Mouse (Mus musculus): ENCODE results near the gene Romo1. TPM values are rescaled to one million over a fixed set of nuclear protein-coding genes. Genes with fewer than 3 reads are reported as not detected.
"Not testable (repeated sequence)": the region's sequence is repeated elsewhere in the genome, so short reads cannot be mapped to it uniquely, and the experiment has no call there.

The Romo1 gene
- 100 to 1,000 TPM; 156 to 162 TPM for total RNA-seq (2021)
- long read RNA-seq, experiment 1, transcript Romo1-202 (2 exons, 550 nt), result minor isoform, 7 of 49 reads
- long read RNA-seq, experiment 1, transcript Romo1-201 (3 exons, 569 nt), result major isoform, 36 of 49 reads
- long read RNA-seq, experiment 1, partial matches to known transcripts, result 0 of 49 reads
- long read RNA-seq, experiment 1, other reads (novel, unspliced or antisense), result 5 of 49 reads
- long read RNA-seq, experiment 2, transcript Romo1-202 (2 exons, 550 nt), result minor isoform, 11 of 57 reads
- long read RNA-seq, experiment 2, transcript Romo1-201 (3 exons, 569 nt), result major isoform, 36 of 57 reads
- long read RNA-seq, experiment 2, partial matches to known transcripts, result 0 of 57 reads
- long read RNA-seq, experiment 2, other reads (novel, unspliced or antisense), result 8 of 57 reads

GRCm38 (mm10) chr2:156143953-156144724, at the start of gene Romo1, which contains the start of gene Nfs1:
Gene Romo1, plus strand, starts transcription at chr2:156144039.
Gene Nfs1, minus strand, starts transcription at chr2:156144186.
- DNase-seq (ENCODE audit: low spot score in 2 of 2), result peak; percentile 94 to 95

GRCm38 (mm10) chr2:156110627-156111357, 33.0 kb upstream of the Romo1 start:
- DNase-seq (ENCODE audit: low spot score in 2 of 2), result peak in 1 of 2 experiments; percentile 9

GRCm38 (mm10) chr2:156111358-156112079, 32.3 kb upstream of the Romo1 start, which contains the start of the genes Cpne1 and Rbm12:
Gene Cpne1, minus strand, starts transcription at chr2:156111965.
Gene Rbm12, minus strand, starts transcription at chr2:156111978.
- peak; percentile 92 for DNase-seq (ENCODE audit: low spot score in 2 of 2)

- DNase-seq (ENCODE audit: low spot score in 2 of 2), result not testable (repeated sequence)
Measured at GRCm38 (mm10) chr2:156112080-156112423, 31.8 kb upstream of the Romo1 start.

- no peak for DNase-seq (ENCODE audit: low spot score in 2 of 2)
Measured at GRCm38 (mm10) chr2:156119566-156119965, 24.3 kb upstream of the Romo1 start.

GRCm38 (mm10) chr2:156123731-156124130, 20.1 kb upstream of the Romo1 start:
- DNase-seq (ENCODE audit: low spot score in 2 of 2), result no peak

- no peak for DNase-seq (ENCODE audit: low spot score in 2 of 2)
Measured at GRCm38 (mm10) chr2:156126992-156127391, 16.8 kb upstream of the Romo1 start, which contains the start of gene Gm28036. Gene Gm28036, minus strand, starts transcription at chr2:156127092.

GRCm38 (mm10) chr2:156134161-156134560, 9.7 kb upstream of the Romo1 start:
- DNase-seq (ENCODE audit: low spot score in 2 of 2), result no peak

GRCm38 (mm10) chr2:156135695-156136094, 8.1 kb upstream of the Romo1 start:
- DNase-seq (ENCODE audit: low spot score in 2 of 2), result no peak

GRCm38 (mm10) chr2:156142820-156143219, 1.0 kb upstream of the Romo1 start:
- DNase-seq (ENCODE audit: low spot score in 2 of 2), result no peak

- DNase-seq (ENCODE audit: low spot score in 2 of 2), result peak in 1 of 2 experiments; percentile 8
Measured at GRCm38 (mm10) chr2:156143367-156143766, 472 bp upstream of the Romo1 start.

- no peak for DNase-seq (ENCODE audit: low spot score in 2 of 2)
Measured at GRCm38 (mm10) chr2:156145486-156146130, 1.8 kb downstream of the Romo1 start.

- no peak for DNase-seq (ENCODE audit: low spot score in 2 of 2)
Measured at GRCm38 (mm10) chr2:156146272-156146989, 2.6 kb downstream of the Romo1 start.

- DNase-seq (ENCODE audit: low spot score in 2 of 2), result no peak
Measured at GRCm38 (mm10) chr2:156147316-156147915, 3.6 kb downstream of the Romo1 start.

- DNase-seq (ENCODE audit: low spot score in 2 of 2), result no peak
Measured at GRCm38 (mm10) chr2:156151538-156151937, 7.7 kb downstream of the Romo1 start.

- no peak for DNase-seq (ENCODE audit: low spot score in 2 of 2)
Measured at GRCm38 (mm10) chr2:156165478-156165877, 21.6 kb downstream of the Romo1 start.

GRCm38 (mm10) chr2:156166557-156166956, 22.7 kb downstream of the Romo1 start:
- DNase-seq (ENCODE audit: low spot score in 2 of 2), result no peak

GRCm38 (mm10) chr2:156177079-156177478, 33.2 kb downstream of the Romo1 start:
- DNase-seq (ENCODE audit: low spot score in 2 of 2), result no peak

GRCm38 (mm10) chr2:156177651-156178050, 33.8 kb downstream of the Romo1 start:
- DNase-seq (ENCODE audit: low spot score in 2 of 2), result no peak

All from left cerebral cortex, adult 18-20 months (tissue).